Mouse (Mus musculus) C2C12 (cell line): Measurements from ENCODE around the gene Rap1gap2.

ENCODE experiments used
- CEBPB ChIP-seq: IDR thresholded peaks from one replicate; pipeline ENCODE4 v1.6.1; 2011; ENCODE audit warnings: low read depth, mild to moderate bottlenecking, control low read depth, moderate library complexity
- CTCF ChIP-seq: IDR thresholded peaks from one replicate; pipeline ENCODE4 v1.5.1; 2011; ENCODE audit not compliant: control insufficient read depth, insufficient read depth, insufficient read length
- FOSL1 ChIP-seq: IDR thresholded peaks from one replicate; pipeline ENCODE4 v1.8.0; 2011; ENCODE audit warnings: mild to moderate bottlenecking, low read length; ENCODE audit not compliant: poor library complexity, insufficient read depth, severe bottlenecking
- MAX ChIP-seq: IDR thresholded peaks from one replicate; pipeline ENCODE4 v1.6.1; 2011; ENCODE audit warnings: mild to moderate bottlenecking, control low read depth
- MYOD1 ChIP-seq: IDR thresholded peaks from one replicate; pipeline ENCODE4 v1.6.1; 2011; ENCODE audit warnings: low read depth; ENCODE audit not compliant: control insufficient read depth, insufficient read length
- MYOG ChIP-seq: IDR thresholded peaks from one replicate; pipeline ENCODE4 v1.6.1; 2011; ENCODE audit not compliant: control insufficient read depth, insufficient read length; ENCODE audit errors: extremely low read depth
- USF1 ChIP-seq: IDR thresholded peaks from one replicate; pipeline ENCODE4 v1.6.1; 2011; ENCODE audit warnings: low read depth, mild to moderate bottlenecking, control low read depth, moderate library complexity

DNA sequence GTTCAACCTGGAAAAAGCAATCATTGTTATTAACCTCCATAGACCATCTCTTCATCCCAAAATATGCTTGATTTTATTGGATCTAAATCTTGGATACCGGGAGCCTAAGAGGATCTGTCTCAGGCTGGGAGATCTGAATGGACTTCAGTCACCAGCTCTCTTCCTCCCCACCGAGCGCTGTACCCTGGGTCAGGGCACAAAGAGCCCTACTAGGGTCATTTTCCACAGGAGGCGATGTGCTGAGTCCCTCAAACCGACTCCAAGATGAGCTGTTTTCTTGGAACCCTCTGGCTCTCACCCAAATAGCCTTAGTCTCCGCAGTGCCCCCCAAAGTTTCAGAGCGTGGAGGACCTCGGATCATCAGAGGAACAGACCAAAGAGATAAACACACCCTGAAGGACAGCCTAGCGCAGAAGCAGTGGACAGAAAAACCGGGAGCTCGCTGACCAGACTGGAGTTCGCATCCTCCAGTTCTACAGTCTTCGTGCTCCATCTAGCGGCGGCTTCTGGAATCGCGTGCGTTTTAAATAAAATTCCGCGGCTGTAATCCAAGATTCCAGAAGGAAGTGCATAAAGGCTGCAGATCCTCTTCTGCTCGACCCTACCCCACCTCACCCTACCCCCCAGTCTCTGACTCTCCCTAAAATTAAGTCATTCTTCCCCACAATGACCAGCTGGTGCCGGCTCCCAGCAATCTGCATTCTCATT, 239.2 kb downstream of the Rap1gap2 start:
- TF ChIP-seq CTCF (peak; percentile 79), USF1 (no peak), MAX (no peak), MYOG (no peak), CEBPB (no peak), MYOD1 (no peak), FOSL1 (no peak)
